Mouse (Mus musculus): ENCODE data around the gene Mcub.

GRCm38 (mm10) chr3:129923581-129923980, 46.4 kb downstream of the Mcub start:
- TF ChIP-seq EP300 (IDR thresholded peaks at IDR 0.05; ENCODE audit: insufficient read depth, low read depth, low read length), result no peak
- no peak for TF ChIP-seq CTCF (IDR thresholded peaks at IDR 0.05)

All from heart, adult 2 months (tissue).